Mouse (Mus musculus) right cerebral cortex, adult 18-20 months (tissue): ENCODE data around the gene Rad51b.

Experiments
- DNase-seq: peaks from one replicate; pipeline ENCODE4 v3.0.0; 2022; ENCODE audit warnings: mixed read lengths

The Rad51b gene

DNA sequence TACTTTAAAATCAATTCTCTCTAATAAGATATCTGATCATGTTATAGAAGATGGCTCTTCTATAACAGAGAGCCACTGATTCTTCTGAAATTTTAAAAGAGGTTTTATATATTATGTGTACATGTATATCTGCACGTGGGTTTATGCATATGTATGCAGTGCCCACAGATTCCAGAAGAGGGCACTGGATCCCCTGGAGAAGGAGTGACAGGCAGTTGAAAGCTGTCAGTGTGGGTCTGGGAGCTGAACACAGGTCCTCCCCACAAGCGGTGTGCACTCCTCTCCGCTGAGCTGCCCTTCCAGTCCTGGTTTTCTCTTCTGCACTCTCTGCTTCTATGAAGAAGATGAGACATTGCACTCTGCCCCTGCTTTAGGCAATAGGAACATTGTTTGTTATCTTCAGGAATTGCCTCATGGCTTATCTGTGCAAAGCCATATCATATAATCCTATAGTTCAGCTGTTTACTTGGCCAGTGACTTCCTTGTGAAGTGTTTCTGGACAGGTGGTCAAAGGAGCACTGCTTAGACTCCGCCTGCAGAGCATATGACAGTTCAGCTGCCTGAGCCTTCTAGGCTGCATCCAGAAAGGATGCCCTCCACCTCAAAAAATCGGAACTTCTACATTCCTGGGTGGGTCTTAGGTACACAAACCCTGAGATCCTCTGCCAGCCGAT lies 485.5 kb downstream of the Rad51b start:
- no peak for DNase-seq

GRCm38 (mm10) chr12:79784159-79784558 lies 487.1 kb downstream of the Rad51b start:
- DNase-seq: no peak

GRCm38 (mm10) chr12:79785691-79786090 lies 488.6 kb downstream of the Rad51b start:
- DNase-seq: no peak

DNA sequence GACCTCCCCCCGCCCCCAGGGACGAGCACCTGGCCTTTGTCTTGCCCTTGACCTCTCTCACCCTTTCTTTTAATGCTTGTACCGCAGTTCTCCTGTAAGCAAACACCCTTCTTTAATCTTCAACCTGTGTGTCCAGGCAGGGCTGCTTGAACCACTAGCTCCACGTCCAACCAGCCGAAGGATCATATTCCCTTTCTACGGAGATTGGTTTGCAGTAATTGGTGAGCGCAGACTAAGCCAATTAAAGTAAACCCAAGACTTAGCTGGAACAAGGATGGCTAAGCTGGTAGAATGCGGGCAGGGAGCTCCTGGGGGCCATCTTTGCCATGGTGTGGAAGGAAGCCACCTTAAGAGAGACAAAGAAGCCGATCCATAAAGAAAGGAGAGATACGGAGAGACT lies 490.5 kb downstream of the Rad51b start:
- DNase-seq: no peak

DNA sequence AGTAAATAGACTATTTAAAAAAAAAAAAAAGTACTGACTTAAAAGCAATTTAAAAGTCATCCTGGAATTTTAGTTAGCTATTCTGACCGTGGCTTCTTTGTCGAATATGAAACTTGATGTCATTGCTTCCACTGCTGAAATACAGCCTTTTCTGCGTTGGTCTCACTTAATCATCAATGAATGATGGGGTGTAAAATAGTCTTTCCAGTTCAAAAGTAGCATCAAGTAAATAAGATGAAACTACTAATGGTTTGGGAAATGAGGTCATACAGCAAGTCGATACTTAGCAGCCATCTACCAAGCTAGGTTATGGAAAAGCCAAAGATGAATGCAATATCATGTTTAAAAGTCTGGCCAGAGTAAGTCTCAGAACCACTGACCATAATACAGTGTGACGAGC lies 491.3 kb downstream of the Rad51b start:
- DNase-seq: no peak

GRCm38 (mm10) chr12:79789481-79789880 lies 492.4 kb downstream of the Rad51b start:
- DNase-seq: no peak

GRCm38 (mm10) chr12:79793382-79793781 lies 496.3 kb downstream of the Rad51b start:
- DNase-seq: no peak

- no peak for DNase-seq
Observed at GRCm38 (mm10) chr12:79794802-79795201, 497.7 kb downstream of the Rad51b start.

DNA sequence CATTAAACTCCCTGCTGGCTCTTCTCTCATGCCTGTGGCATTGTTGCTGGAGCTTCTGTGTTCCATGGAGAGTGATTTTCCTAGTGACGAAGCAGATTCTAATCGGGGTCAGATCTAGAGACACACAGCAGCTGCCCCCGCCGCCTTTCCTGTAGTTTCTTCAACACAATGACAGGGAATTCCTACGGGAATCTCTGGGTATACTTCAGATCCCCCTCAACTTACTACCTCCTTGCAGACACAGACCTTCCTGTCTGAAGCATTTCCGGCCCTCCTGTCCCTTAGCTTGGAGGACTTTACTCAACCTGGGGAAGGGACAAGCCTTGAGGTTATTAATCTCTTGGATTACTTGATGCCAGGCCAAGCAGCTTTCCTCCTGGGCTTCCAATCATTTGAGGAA lies 499.2 kb downstream of the Rad51b start:
- DNase-seq: no peak

DNA sequence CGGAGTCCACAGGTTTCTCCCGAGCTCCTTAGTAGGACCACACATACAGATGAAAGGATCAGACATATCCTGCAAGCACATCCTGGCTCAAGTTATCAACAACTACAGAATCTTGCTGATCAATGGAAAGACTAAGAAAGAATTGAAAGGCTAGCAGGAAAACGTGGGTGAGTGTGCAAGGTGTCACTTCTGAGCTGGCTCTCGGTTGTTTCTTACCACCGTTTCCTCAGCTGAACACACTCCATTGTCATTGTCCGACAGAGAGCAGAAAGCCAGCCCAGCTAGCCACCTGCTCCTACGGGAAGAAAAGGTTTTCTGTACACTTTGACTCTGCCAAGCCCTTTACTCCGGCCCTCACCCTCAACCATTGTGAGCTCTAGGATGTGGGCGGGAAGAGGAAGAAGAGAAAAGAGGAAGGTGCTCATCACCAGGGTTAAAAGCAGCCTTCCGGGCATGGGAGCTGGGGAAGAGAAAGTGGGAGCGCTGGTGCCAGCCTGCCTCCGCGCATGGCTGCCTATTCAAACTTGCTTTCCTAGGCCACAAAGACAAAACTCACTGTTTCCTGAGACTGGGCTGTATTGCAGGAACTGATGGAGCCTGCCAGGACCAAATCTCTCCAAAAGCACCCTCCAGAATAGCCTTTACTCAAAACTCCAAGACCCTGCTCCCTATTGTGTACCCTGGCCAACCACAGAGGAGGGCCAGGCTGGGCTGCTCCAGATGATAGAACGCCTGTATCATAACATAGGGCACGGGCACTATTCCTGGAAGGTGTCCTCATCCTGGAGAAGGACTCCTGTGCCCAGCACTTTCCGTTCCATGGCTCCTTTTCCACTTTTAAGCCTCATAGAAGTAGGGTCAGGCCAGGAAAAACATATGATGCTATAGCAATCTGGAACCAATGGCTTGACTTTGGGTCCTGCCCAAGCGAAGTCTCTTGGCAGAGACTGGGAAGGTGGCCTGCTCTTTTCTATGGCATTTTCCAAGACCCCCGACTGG lies 500.0 kb downstream of the Rad51b start:
- DNase-seq: no peak

GRCm38 (mm10) chr12:79798488-79798887 lies 501.4 kb downstream of the Rad51b start:
- DNase-seq: no peak

GRCm38 (mm10) chr12:79799370-79799769 lies 502.3 kb downstream of the Rad51b start:
- DNase-seq: no peak

- no peak for DNase-seq
Observed at GRCm38 (mm10) chr12:79803670-79804069, 506.6 kb downstream of the Rad51b start.

GRCm38 (mm10) chr12:79804776-79805524 lies 507.9 kb downstream of the Rad51b start:
- no peak for DNase-seq

DNA sequence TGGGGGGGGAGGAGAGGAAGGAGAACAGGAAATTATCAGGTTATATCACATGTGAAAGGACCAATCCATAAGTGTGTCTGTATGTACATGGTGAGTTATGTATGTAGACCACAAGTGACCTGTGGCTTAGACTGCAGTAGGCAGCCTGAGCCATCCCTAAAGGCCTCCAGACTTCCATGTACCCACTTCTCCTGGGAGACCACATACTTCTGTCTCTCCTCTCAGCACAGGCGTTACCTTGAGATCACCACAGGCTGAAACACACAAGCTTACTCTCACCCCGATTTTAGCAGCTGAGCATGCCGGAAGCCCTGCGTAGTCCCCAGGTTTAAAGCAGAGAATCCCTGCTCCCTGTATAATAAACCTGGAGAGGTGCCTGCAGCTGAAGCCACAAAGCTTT lies 509.9 kb downstream of the Rad51b start:
- no peak for DNase-seq

GRCm38 (mm10) chr12:79807410-79807847 lies 510.3 kb downstream of the Rad51b start:
- no peak for DNase-seq

GRCm38 (mm10) chr12:79807938-79808401 lies 510.9 kb downstream of the Rad51b start:
- DNase-seq: no peak

DNA sequence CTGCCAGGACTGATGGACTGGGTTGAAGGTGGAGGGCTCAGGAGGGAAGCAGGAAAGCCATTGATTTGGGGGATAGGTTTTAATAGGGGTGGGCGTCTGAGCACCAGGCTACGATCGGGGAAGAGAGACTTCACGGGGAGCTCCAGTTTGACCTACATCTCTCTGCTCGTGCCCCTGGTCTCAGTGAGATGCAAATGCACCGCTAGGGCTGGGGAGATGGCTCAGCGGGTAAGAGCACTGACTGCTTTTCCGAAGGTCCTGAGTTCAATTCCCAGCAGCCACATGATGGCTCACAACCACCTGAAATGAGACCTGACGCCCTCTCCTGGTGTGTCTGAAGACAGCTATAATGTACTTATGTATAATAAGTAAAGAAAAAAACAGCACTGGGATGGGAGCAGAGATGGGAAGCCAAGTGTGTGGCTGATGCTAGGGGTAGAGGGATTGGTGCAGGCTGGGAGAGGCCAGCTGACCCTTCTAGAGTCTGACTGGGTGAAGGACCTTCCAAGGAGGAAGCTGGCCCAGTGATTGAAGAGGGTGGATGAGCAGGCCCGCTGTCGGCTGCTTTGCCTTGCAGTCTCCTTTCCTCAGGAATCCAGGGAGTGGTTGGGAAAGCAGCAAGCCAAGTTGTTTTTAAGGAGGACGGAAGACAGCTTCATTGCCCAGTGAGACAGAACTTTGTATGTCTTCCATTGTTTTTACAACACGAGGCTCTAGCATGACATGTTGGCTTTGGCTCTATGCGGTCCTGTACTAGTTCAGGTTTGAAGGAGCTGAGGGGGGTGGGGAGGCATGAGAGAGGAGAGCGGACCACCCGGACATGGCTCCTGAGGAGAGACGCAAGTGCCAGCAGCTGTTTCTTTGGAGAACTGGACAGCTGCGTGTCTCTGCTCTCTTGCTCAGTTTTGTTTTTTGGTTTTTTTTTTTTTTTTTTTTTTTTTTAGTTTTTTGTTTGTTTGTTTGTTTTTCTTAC lies 511.6 kb downstream of the Rad51b start:
- DNase-seq: no peak

GRCm38 (mm10) chr12:79809518-79809917 lies 512.4 kb downstream of the Rad51b start:
- no peak for DNase-seq

DNA sequence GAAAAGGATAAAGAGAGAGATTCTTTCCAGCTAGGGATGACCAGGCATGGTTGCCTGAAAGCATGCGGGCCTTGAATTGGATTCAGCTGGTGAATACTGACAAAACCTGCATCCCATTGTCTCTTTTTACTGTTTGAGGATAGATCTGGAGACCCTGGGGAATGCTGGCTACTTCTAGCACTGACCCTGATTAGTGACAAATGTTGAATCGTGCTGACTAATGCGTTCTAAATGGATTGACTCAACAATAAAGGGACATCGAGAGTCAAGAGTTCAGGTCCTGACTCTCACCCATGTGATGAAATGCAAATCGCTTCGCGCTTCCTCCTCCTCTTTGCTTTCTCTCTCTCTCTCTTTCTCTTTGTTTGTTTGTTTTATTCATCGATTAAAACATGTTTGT lies 515.3 kb downstream of the Rad51b start:
- no peak for DNase-seq

DNA sequence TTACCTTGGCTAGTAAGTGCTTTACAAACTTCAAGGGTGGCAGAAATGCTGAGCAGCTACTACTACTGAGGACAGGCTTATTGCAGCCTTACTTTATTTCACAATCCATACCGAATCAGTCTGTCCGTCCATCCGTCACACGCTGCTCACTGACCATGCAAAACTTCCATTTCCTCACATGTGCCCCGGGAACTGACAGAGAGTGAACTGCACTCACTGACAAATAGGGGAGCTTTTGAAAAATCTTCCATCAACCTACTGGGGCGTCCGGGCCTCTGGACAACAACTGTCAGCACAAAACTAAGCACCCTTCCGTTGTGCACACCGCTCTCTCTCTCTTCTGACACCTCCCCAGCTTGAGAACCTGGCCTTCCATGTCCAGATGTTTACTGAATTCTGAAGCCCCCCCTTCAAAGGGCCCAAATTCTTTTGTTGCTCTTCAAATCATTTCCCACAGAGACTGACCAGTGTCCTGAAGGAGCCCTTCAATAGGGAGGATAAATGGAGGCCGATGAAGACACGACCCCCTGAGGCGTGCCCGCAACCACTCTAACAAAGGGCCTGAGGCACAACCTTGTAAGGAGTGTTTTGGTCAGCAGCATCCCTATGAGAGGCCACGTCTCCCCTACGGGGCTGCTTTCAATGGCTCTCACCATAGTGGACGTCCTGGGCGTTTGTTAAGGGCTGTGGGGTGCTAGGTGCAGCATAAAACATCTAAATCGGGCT lies 515.9 kb downstream of the Rad51b start:
- DNase-seq: no peak
